Mouse (Mus musculus) thymus, adult 2 months (tissue): Measurements from ENCODE around the gene Ctc1.

Experiments used
- CTCF ChIP-seq: fragments of 200-500 bp; IDR thresholded peaks from 2 replicates; pipeline ENCODE4 v1.5.1; 2012; ENCODE audit warnings: mild to moderate bottlenecking, control low read depth, low read length, moderate library complexity, borderline replicate concordance; ENCODE audit not compliant: control insufficient read depth, poor library complexity, insufficient read depth; ENCODE audit errors: extremely low read depth
- POLR2A ChIP-seq: fragments of 200-500 bp; IDR thresholded peaks from 2 replicates; pipeline ENCODE4 v1.6.1; 2012; ENCODE audit warnings: mild to moderate bottlenecking, low read length, control low read depth, moderate library complexity; ENCODE audit not compliant: control insufficient read depth, poor library complexity, insufficient read depth; ENCODE audit errors: extremely low read depth

DNA sequence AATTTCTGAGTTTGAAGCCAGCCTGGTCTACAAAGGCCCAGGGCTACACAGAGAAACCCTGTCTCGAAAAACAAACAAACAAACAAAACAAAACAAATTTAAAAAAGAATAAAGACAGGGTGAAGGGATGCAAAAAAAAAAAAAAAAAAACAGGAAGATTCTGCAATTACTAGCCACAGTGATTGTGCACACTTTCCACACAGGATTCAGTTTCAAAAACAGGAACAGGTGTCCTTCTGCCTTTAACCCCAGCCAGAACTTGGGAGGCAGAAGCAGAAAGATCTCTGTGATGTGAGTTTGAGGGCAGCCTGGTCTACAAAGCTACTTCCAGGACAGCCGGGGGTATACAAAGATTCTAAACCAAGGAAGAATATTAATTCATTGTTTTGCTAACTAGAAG, 42.6 kb downstream of the Ctc1 start:
- TF ChIP-seq POLR2A (no peak), CTCF (no peak)
